9 mouse cellular contexts compared by ENCODE assay signal in genomic region chr9:47587577-47588194, GRCm38 (mm10). TPM values are rescaled to one million over a fixed set of nuclear protein-coding genes. Genes with fewer than 3 reads are reported as not detected.
DNase-seq lines count a peak whose midpoint lies in the region; ATAC-seq and TF ChIP-seq lines count a peak whose summit lies in the region.
"Had no signal": no experiment of that assay in that cellular context is flagged by ENCODE, and none has a peak within 500 bp of the region (broad histone marks: within the 10 kb centered on the region; RNA-seq: fewer than 3 reads in every experiment).

No protein-coding gene starts in this region.

- 45% methylated on average over 7 of the region's 7 CpGs for whole genome bisulfite sequencing in hindbrain, postnatal 0 days
- 52% methylated on average over 7 of the region's 7 CpGs for WGBS in hindbrain, embryonic 16.5 days
- 41% methylated on average over 7 of the region's 7 CpGs for WGBS in heart, postnatal 0 days
- 39% methylated on average over 7 of the region's 7 CpGs for WGBS in lung, embryonic 14.5 days
- 55% methylated on average over 7 of the region's 7 CpGs for WGBS in hindbrain, embryonic 13.5 days
- 32% methylated on average over 7 of the region's 7 CpGs for WGBS in forebrain, embryonic 14.5 days

- no peak overlapping the region for H3K4me3 ChIP-seq in hindbrain, postnatal 0 days (ENCODE audit: low read length)
- H3K4me3 ChIP-seq in hindbrain, embryonic 16.5 days (ENCODE audit: low read length) = no peak overlapping the region
- 0 out of 2 replicates have a peak overlapping the region, but pooled peaks have one; percentile 29 for H3K4me3 ChIP-seq in E14TG2a.4 (replicated peaks; ENCODE audit: low read length)
- H3K4me3 ChIP-seq in heart, postnatal 0 days (ENCODE audit: low read depth, low read length) = no peak overlapping the region
- no peak overlapping the region for H3K4me3 ChIP-seq in lung, embryonic 14.5 days (ENCODE audit: low read depth, low read length)
- H3K4me3 ChIP-seq in hindbrain, embryonic 13.5 days = no peak overlapping the region
- no peak overlapping the region for H3K4me3 ChIP-seq in forebrain, embryonic 14.5 days (ENCODE audit: low read depth, low read length)
- H3K4me3 ChIP-seq: neural tube, embryonic 13.5 days had no signal

- no peaks in the 10 kb centered on the region for H3K36me3 ChIP-seq in hindbrain, postnatal 0 days (ENCODE audit: insufficient read depth, low read length)
- no peaks in the 10 kb centered on the region for H3K36me3 ChIP-seq in hindbrain, embryonic 16.5 days (ENCODE audit: control insufficient read depth, insufficient read depth, low read length)
- H3K36me3 ChIP-seq in E14TG2a.4 (ENCODE audit: insufficient read depth, low read length) = no peaks in the 10 kb centered on the region
- H3K36me3 ChIP-seq in heart, postnatal 0 days (replicated peaks; ENCODE audit: control insufficient read depth, insufficient read depth, low read length) = no peaks in the 10 kb centered on the region
- no peaks in the 10 kb centered on the region for H3K36me3 ChIP-seq in lung, embryonic 14.5 days (ENCODE audit: insufficient read depth)
- H3K36me3 ChIP-seq in hindbrain, embryonic 13.5 days = no peaks in the 10 kb centered on the region
- H3K36me3 ChIP-seq in forebrain, embryonic 14.5 days (ENCODE audit: control insufficient read depth, insufficient read depth, low read length) = no peaks in the 10 kb centered on the region
- H3K36me3 ChIP-seq: neural tube, embryonic 13.5 days had no signal

- peak; percentile 53 for DNase-seq in hindbrain, postnatal 0 days (ENCODE audit: low spot score)
- DNase-seq in adrenal gland, postnatal 14 days = peak; percentile 35
- DNase-seq in heart, postnatal 0 days (ENCODE audit: low spot score) = peak; percentile 15
- DNase-seq in lung, embryonic 14.5 days = peak; percentile 62
- DNase-seq in forebrain, embryonic 14.5 days (ENCODE audit: low spot score) = no peak

- no peak for TF ChIP-seq EP300 in heart, postnatal 0 days (IDR thresholded peaks at IDR 0.05; ENCODE audit: low read depth)

- no peak for ATAC-seq in hindbrain, postnatal 0 days
- no peak for ATAC-seq in hindbrain, embryonic 16.5 days
- ATAC-seq in heart, postnatal 0 days (ENCODE audit: insufficient read depth, low read depth) = peak; percentile 55; the same call in 1 of the 2 replicates
- no peak for ATAC-seq in lung, embryonic 14.5 days (ENCODE audit: insufficient read depth)
- ATAC-seq in hindbrain, embryonic 13.5 days (ENCODE audit: low FRiP score) = no peak
- no peak for ATAC-seq in forebrain, embryonic 14.5 days

- H3K9ac ChIP-seq in hindbrain, postnatal 0 days (replicated peaks; ENCODE audit: low read length) = no peak overlapping the region
- H3K9ac ChIP-seq in hindbrain, embryonic 16.5 days (ENCODE audit: low read depth, low read length) = no peak overlapping the region
- no peak overlapping the region for H3K9ac ChIP-seq in heart, postnatal 0 days (replicated peaks; ENCODE audit: low read depth, low read length)
- no peak overlapping the region for H3K9ac ChIP-seq in lung, embryonic 14.5 days
- no peak overlapping the region for H3K9ac ChIP-seq in hindbrain, embryonic 13.5 days
- no peak overlapping the region for H3K9ac ChIP-seq in forebrain, embryonic 14.5 days (ENCODE audit: low read length)
- H3K9ac ChIP-seq: neural tube, embryonic 13.5 days had no signal

- H3K27ac ChIP-seq in hindbrain, postnatal 0 days = no peak overlapping the region
- no peak overlapping the region for H3K27ac ChIP-seq in hindbrain, embryonic 16.5 days (ENCODE audit: low read depth, low read length)
- H3K27ac ChIP-seq in heart, postnatal 0 days (ENCODE audit: low read depth) = no peak overlapping the region
- no peak overlapping the region for H3K27ac ChIP-seq in lung, embryonic 14.5 days (ENCODE audit: low read depth)
- H3K27ac ChIP-seq in hindbrain, embryonic 13.5 days = no peak overlapping the region; the same call in 1 of the 2 replicates
- no peak overlapping the region for H3K27ac ChIP-seq in forebrain, embryonic 14.5 days (ENCODE audit: low read depth, low read length)
- H3K27ac ChIP-seq: neural tube, embryonic 13.5 days had no signal

- H3K27me3 ChIP-seq in hindbrain, postnatal 0 days (ENCODE audit: insufficient read depth, low read length) = no peaks in the 10 kb centered on the region
- H3K27me3 ChIP-seq in hindbrain, embryonic 16.5 days (replicated peaks; ENCODE audit: control insufficient read depth, insufficient read depth, low read length) = no peaks in the 10 kb centered on the region
- no peaks in the 10 kb centered on the region for H3K27me3 ChIP-seq in E14TG2a.4 (ENCODE audit: insufficient read depth, low read length)
- 0 out of 2 replicates have a peak, but pooled peaks cover 3% of the 10 kb centered on the region for H3K27me3 ChIP-seq in heart, postnatal 0 days (ENCODE audit: control insufficient read depth, insufficient read depth, low read length)
- H3K27me3 ChIP-seq in lung, embryonic 14.5 days (ENCODE audit: insufficient read depth, low read length) = no peaks in the 10 kb centered on the region
- no peaks in the 10 kb centered on the region for H3K27me3 ChIP-seq in hindbrain, embryonic 13.5 days
- H3K27me3 ChIP-seq in forebrain, embryonic 14.5 days (replicated peaks; ENCODE audit: control insufficient read depth, insufficient read depth, low read length) = no peaks in the 10 kb centered on the region
- H3K27me3 ChIP-seq: neural tube, embryonic 13.5 days had no signal

- H3K4me1 ChIP-seq in hindbrain, postnatal 0 days (ENCODE audit: insufficient read depth, low read length) = peaks cover 8% of the 10 kb centered on the region; the same call in 1 of the 2 replicates
- peaks cover 7% of the 10 kb centered on the region for H3K4me1 ChIP-seq in hindbrain, embryonic 16.5 days (ENCODE audit: control insufficient read depth, insufficient read depth, low read depth, low read length)
- peaks cover 62% of the 10 kb centered on the region for H3K4me1 ChIP-seq in E14TG2a.4 (replicated peaks; ENCODE audit: low read depth, low read length)
- H3K4me1 ChIP-seq in heart, postnatal 0 days (ENCODE audit: control insufficient read depth, insufficient read depth) = peaks cover 7% of the 10 kb centered on the region; the same call in 1 of the 2 replicates
- H3K4me1 ChIP-seq in lung, embryonic 14.5 days (ENCODE audit: insufficient read depth) = peaks cover 5% of the 10 kb centered on the region; the same call in 1 of the 2 replicates
- peaks cover 52% of the 10 kb centered on the region for H3K4me1 ChIP-seq in hindbrain, embryonic 13.5 days (replicated peaks)
- H3K4me1 ChIP-seq in forebrain, embryonic 14.5 days (ENCODE audit: control insufficient read depth, insufficient read depth, low read length) = peaks cover 33% of the 10 kb centered on the region; the same call in 1 of the 2 replicates

- H3K9me3 ChIP-seq in hindbrain, postnatal 0 days (ENCODE audit: low read length) = no peaks in the 10 kb centered on the region
- no peaks in the 10 kb centered on the region for H3K9me3 ChIP-seq in hindbrain, embryonic 16.5 days (ENCODE audit: control insufficient read depth, low read length)
- H3K9me3 ChIP-seq in E14TG2a.4 (ENCODE audit: low read length) = no peaks in the 10 kb centered on the region
- no peaks in the 10 kb centered on the region for H3K9me3 ChIP-seq in heart, postnatal 0 days (replicated peaks; ENCODE audit: control insufficient read depth, low read length)
- no peaks in the 10 kb centered on the region for H3K9me3 ChIP-seq in lung, embryonic 14.5 days (ENCODE audit: low read depth, low read length)
- no peaks in the 10 kb centered on the region for H3K9me3 ChIP-seq in hindbrain, embryonic 13.5 days
- no peaks in the 10 kb centered on the region for H3K9me3 ChIP-seq in forebrain, embryonic 14.5 days (replicated peaks; ENCODE audit: control insufficient read depth, low read length)
- H3K9me3 ChIP-seq: neural tube, embryonic 13.5 days had no signal

- peak; percentile 67 for TF ChIP-seq CTCF in hindbrain, postnatal 0 days (IDR thresholded peaks at IDR 0.05; ENCODE audit: low read depth)
- TF ChIP-seq CTCF in E14TG2a.4 (conservative IDR thresholded peaks at IDR 0.05; ENCODE audit: low read length) = peak; percentile 96
- TF ChIP-seq CTCF in heart, postnatal 0 days (IDR thresholded peaks at IDR 0.05; ENCODE audit: low read depth) = peak; percentile 57
- TF ChIP-seq CTCF in lung, embryonic 14.5 days (IDR thresholded peaks at IDR 0.05; ENCODE audit: low read depth) = peak; percentile 69

- no peak overlapping the region for H3K4me2 ChIP-seq in hindbrain, postnatal 0 days (ENCODE audit: low read depth, low read length)
- no peak overlapping the region for H3K4me2 ChIP-seq in hindbrain, embryonic 16.5 days (ENCODE audit: low read length)
- peak overlapping the region; percentile 40 for H3K4me2 ChIP-seq in heart, postnatal 0 days (ENCODE audit: low read depth, low read length)
- H3K4me2 ChIP-seq in lung, embryonic 14.5 days = no peak overlapping the region
- H3K4me2 ChIP-seq in hindbrain, embryonic 13.5 days = no peak overlapping the region
- no peak overlapping the region for H3K4me2 ChIP-seq in forebrain, embryonic 14.5 days (ENCODE audit: low read length)
- H3K4me2 ChIP-seq: neural tube, embryonic 13.5 days had no signal

RNA-seq across cellular contexts. Expression of gene Cadm1, which starts 57.7 kb away (rescaled TPM):
- 115 and 117 TPM in 2 replicates for total RNA-seq in hindbrain, postnatal 0 days (2014; rRNA removed)
- polyA plus RNA-seq in hindbrain, postnatal 0 days (2015; fragmentation: Nextera tagmentation; extraction: Ambion mirVana) = 187 and 203 TPM in 2 replicates
- 218 and 226 TPM in 2 replicates for polyA plus RNA-seq in hindbrain, embryonic 16.5 days (2015; fragmentation: Nextera tagmentation; extraction: Ambion mirVana)
- 31.9 and 32.7 TPM in 2 replicates for total RNA-seq in adrenal gland, postnatal 14 days (2021)
- 5.5 and 10.6 TPM in 2 replicates for total RNA-seq in heart, postnatal 0 days (2014; rRNA removed; ENCODE audit: low replicate concordance)
- 3.7 and 5.2 TPM in 2 replicates for polyA plus RNA-seq in heart, postnatal 0 days (2015; fragmentation: Nextera tagmentation; extraction: Ambion mirVana)
- 93.7 and 94.5 TPM in 2 replicates for polyA plus RNA-seq in lung, embryonic 14.5 days (2014; fragmentation: Nextera tagmentation; extraction: Ambion mirVana)
- 166 and 180 TPM in 2 replicates for polyA plus RNA-seq in hindbrain, embryonic 13.5 days (2015; fragmentation: Nextera tagmentation; extraction: Ambion mirVana)
- 206 and 247 TPM in 2 replicates for polyA plus RNA-seq in forebrain, embryonic 14.5 days (2014; fragmentation: Nextera tagmentation; extraction: Ambion mirVana)

Comparison
In these comparisons a context has a peak if more than half of its experiments do, and no peak if none do; other contexts are left out.
1. RNA of gene Cadm1, which starts 57.7 kb away (polyA plus RNA-seq): 218 to 226 TPM in hindbrain, embryonic 16.5 days, 206 to 247 TPM in forebrain, embryonic 14.5 days, 187 to 203 TPM in hindbrain, postnatal 0 days, 166 to 180 TPM in hindbrain, embryonic 13.5 days and 93.7 to 94.5 TPM in lung, embryonic 14.5 days; 3.7 to 5.2 TPM in heart, postnatal 0 days; every median in the first group is over 10 times any median in the second.
2. Peak in every context shown above with its lines, with median percentiles within 50 percentile points of each other: CTCF ChIP-seq.